Mouse (Mus musculus) neural tube, embryonic 11.5 days (tissue): ENCODE data around the gene Abcf2. TPM values are rescaled to one million over a fixed set of nuclear protein-coding genes. Genes with fewer than 3 reads are reported as not detected.

Experiments
- ATAC-seq: fragments of 200-750 bp; cut with Nextera tagmentation; 2 replicates; pipeline ENCODE4 v1.8.0; 2017; ENCODE audit warnings: moderate number of reproducible peaks, mild to moderate bottlenecking, moderate TSS enrichment, moderate library complexity; ENCODE audit not compliant: insufficient read depth, low FRiP score, low TSS enrichment
- DNase-seq: peaks from one replicate; pipeline ENCODE4 v3.0.0-alpha.2; 2015; ENCODE audit warnings: low spot score
- H3K27ac ChIP-seq: fragments of 300-500 bp; sonication (generic); 2 replicates; pipeline ENCODE4 v1.5.1; 2014; ENCODE audit warnings: low read depth, mild to moderate bottlenecking, low read length
- H3K27me3 ChIP-seq: fragments of 300-500 bp; sonication (generic); 2 replicates; pipeline ENCODE4 v1.6.1; 2014; ENCODE audit warnings: mild to moderate bottlenecking, low read length, mixed read lengths; ENCODE audit not compliant: control insufficient read depth, insufficient read depth
- H3K36me3 ChIP-seq: fragments of 300-500 bp; sonication (generic); 2 replicates; pipeline ENCODE4 v1.6.1; 2014; ENCODE audit warnings: mild to moderate bottlenecking, low read length, moderate library complexity, mixed read lengths; ENCODE audit not compliant: control insufficient read depth, insufficient read depth
- H3K4me1 ChIP-seq: fragments of 300-500 bp; sonication (generic); 2 replicates; pipeline ENCODE4 v1.6.1; 2014; ENCODE audit warnings: low read length, mixed read lengths; ENCODE audit not compliant: control insufficient read depth, insufficient read depth
- H3K4me2 ChIP-seq: fragments of 300-500 bp; sonication (generic); 2 replicates; pipeline ENCODE4 v1.6.1; 2014; ENCODE audit warnings: low read depth, mild to moderate bottlenecking, moderate library complexity
- H3K4me3 ChIP-seq: fragments of 300-500 bp; sonication (generic); 2 replicates; pipeline ENCODE4 v1.5.1; 2014; ENCODE audit warnings: low read depth, low read length
- H3K9ac ChIP-seq: fragments of 300-500 bp; sonication (generic); 2 replicates; pipeline ENCODE4 v1.6.1; 2014; ENCODE audit warnings: mild to moderate bottlenecking, low read length
- H3K9me3 ChIP-seq: fragments of 300-500 bp; sonication (generic); 2 replicates; pipeline ENCODE4 v1.6.1; 2016; ENCODE audit warnings: low read length; ENCODE audit not compliant: control insufficient read depth
- WGBS: fragments of 180-500 bp; shearing (Covaris S2); extraction: QIAGEN DNeasy Blood & Tissue Kit; methylation state at CpG from one replicate; pipeline ENCODE4 v1.1.7; 2014; 5-methylcytosine and 5-hydroxymethylcytosine counted together
- polyA plus RNA-seq: library from polyadenylated mRNA; unstranded; fragments of >200 nt; fragmentation: Nextera tagmentation; extraction: Ambion mirVana; gene quantifications from 2 replicates; pipeline ENCODE4 v1.2.1, GENCODE M21; 2014

The Abcf2 gene
- polyA plus RNA-seq, 1 experiment from 2014 or later, result 147 TPM

GRCm38 (mm10) chr5:24604080-24604655 lies 26.9 kb upstream of the Abcf2 start:
- Histone ChIP-seq H3K27me3 (peaks cover 5% of the 10 kb centered on the region; the same call in 1 of the 2 replicates), H3K27ac (peak overlapping the region; percentile 97), H3K9ac (peak overlapping the region; percentile 84), H3K4me3 (peak overlapping the region; percentile 51), H3K4me1 (peaks cover 58% of the 10 kb centered on the region), H3K4me2 (peak overlapping the region; percentile 70), H3K36me3 (no peaks in the 10 kb centered on the region), H3K9me3 (no peaks in the 10 kb centered on the region)
- ATAC-seq (peak; percentile 8; the same call in 1 of the 2 replicates), DNase-seq (no peak)
- 14% methylated on average over 12 of the region's 12 CpGs for WGBS

- H3K4me3 ChIP-seq, result no peak overlapping the region
- WGBS, result 53% methylated on average over 8 of the region's 8 CpGs
- H3K9ac ChIP-seq, result peak overlapping the region; percentile 84
- H3K4me1 ChIP-seq, result peaks cover 63% of the 10 kb centered on the region
- peaks cover 7% of the 10 kb centered on the region; the same call in 1 of the 2 replicates for H3K27me3 ChIP-seq
- H3K4me2 ChIP-seq, result peak overlapping the region; percentile 84
- peak overlapping the region; percentile 97 for H3K27ac ChIP-seq
- no peaks in the 10 kb centered on the region for H3K36me3 ChIP-seq
- DNase-seq, result no peak
- ATAC-seq, result no peak
- H3K9me3 ChIP-seq, result no peaks in the 10 kb centered on the region
These were observed 26.3 kb upstream of the Abcf2 start for GRCm38 (mm10) chr5:24603431-24604010.

- no peaks in the 10 kb centered on the region for H3K9me3 ChIP-seq
- 1% methylated on average over 16 of the region's 16 CpGs for WGBS
- H3K4me1 ChIP-seq, result peaks cover 70% of the 10 kb centered on the region
- H3K9ac ChIP-seq, result peak overlapping the region; percentile 84
- peak overlapping the region; percentile 84 for H3K4me2 ChIP-seq
- H3K27ac ChIP-seq, result peak overlapping the region; percentile 97
- H3K36me3 ChIP-seq, result no peaks in the 10 kb centered on the region
- DNase-seq (peak; percentile 84), ATAC-seq (peak; percentile 15)
- H3K27me3 ChIP-seq, result peaks cover 7% of the 10 kb centered on the region; the same call in 1 of the 2 replicates
- H3K4me3 ChIP-seq, result peak overlapping the region; percentile 66
These were observed 25.6 kb upstream of the Abcf2 start for GRCm38 (mm10) chr5:24602751-24603343.

GRCm38 (mm10) chr5:24601911-24602750 lies 24.9 kb upstream of the Abcf2 start:
- Histone ChIP-seq H3K4me3 (peak overlapping the region; percentile 66), H3K4me2 (peak overlapping the region; percentile 84), H3K36me3 (no peaks in the 10 kb centered on the region), H3K27me3 (peaks cover 7% of the 10 kb centered on the region; the same call in 1 of the 2 replicates), H3K9me3 (no peaks in the 10 kb centered on the region), H3K9ac (peak overlapping the region; percentile 84), H3K27ac (peak overlapping the region; percentile 97), H3K4me1 (peaks cover 72% of the 10 kb centered on the region)
- under 1% methylated on average over 68 of the region's 73 CpGs for whole genome bisulfite sequencing
- ATAC-seq (0 out of 2 replicates have a peak, but pooled peaks have one; percentile 5), DNase-seq (peak; percentile 73)

GRCm38 (mm10) chr5:24601071-24601835 lies 24.0 kb upstream of the Abcf2 start:
- WGBS, result 2% methylated on average over 33 of the region's 33 CpGs
- Histone ChIP-seq H3K27ac (peak overlapping the region; percentile 97), H3K27me3 (peaks cover 7% of the 10 kb centered on the region; the same call in 1 of the 2 replicates), H3K36me3 (no peaks in the 10 kb centered on the region), H3K4me2 (peak overlapping the region; percentile 84), H3K9me3 (no peaks in the 10 kb centered on the region), H3K9ac (peak overlapping the region; percentile 84), H3K4me3 (peak overlapping the region; percentile 66), H3K4me1 (peaks cover 70% of the 10 kb centered on the region)
- DNase-seq, result no peak
- ATAC-seq, result no peak

- Histone ChIP-seq H3K27me3 (peaks cover 7% of the 10 kb centered on the region; the same call in 1 of the 2 replicates), H3K4me1 (peaks cover 68% of the 10 kb centered on the region), H3K4me2 (peak overlapping the region; percentile 84), H3K9me3 (no peaks in the 10 kb centered on the region), H3K36me3 (no peaks in the 10 kb centered on the region), H3K27ac (no peak overlapping the region), H3K4me3 (no peak overlapping the region; the same call in 1 of the 2 replicates), H3K9ac (no peak overlapping the region)
- ATAC-seq, result no peak
- no peak for DNase-seq
- 65% methylated on average over 2 of the region's 2 CpGs for WGBS
These were observed 23.0 kb upstream of the Abcf2 start for GRCm38 (mm10) chr5:24600236-24600635.

- H3K36me3 ChIP-seq, result no peaks in the 10 kb centered on the region
- H3K4me3 ChIP-seq, result peak overlapping the region; percentile 46
- H3K27ac ChIP-seq, result no peak overlapping the region
- DNase-seq, result no peak
- H3K4me2 ChIP-seq, result peak overlapping the region; percentile 88
- no peaks in the 10 kb centered on the region for H3K9me3 ChIP-seq
- no peak for ATAC-seq
- H3K27me3 ChIP-seq, result peaks cover 7% of the 10 kb centered on the region; the same call in 1 of the 2 replicates
- 11% methylated on average over 8 of the region's 8 CpGs for WGBS
- peaks cover 64% of the 10 kb centered on the region for H3K4me1 ChIP-seq
- peak overlapping the region; percentile 60 for H3K9ac ChIP-seq
These were observed 21.9 kb upstream of the Abcf2 start for GRCm38 (mm10) chr5:24599137-24599536.
